Mouse (Mus musculus): Measurements from ENCODE around the gene Gm19345. TPM values are rescaled to one million over a fixed set of nuclear protein-coding genes. Genes with fewer than 3 reads are reported as not detected.

The Gm19345 gene
- polyA plus RNA-seq, 1 experiment from 2014 or later, result not detected

DNA sequence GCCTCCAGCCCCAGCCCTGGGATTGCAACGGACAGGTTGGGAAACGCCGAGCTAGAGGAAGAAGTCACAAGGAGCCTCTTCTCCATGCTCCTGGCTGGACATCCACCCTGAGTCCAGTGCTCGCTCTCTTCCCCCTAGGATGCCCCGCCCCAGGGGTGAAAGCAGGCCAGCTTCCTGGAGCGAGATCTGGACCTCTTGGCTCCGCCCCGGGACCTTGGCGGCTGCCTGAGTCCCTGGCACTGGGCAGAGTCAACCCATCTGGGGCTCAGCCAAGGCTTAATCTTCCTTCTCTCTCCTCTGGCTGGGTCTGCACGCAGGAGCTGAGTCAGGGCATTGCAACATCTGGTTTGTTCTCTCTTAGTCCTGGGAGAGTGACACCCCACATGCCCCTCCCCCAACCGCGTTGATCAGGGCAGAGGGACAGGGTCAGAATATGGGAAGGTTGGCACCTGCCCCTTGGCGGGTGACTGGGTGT is 21.1 kb upstream of the Gm19345 start:
- Histone ChIP-seq H3K4me1 (replicated peaks) (peaks cover 14% of the 10 kb centered on the region), H3K9ac (no peak overlapping the region), H3K27me3 (no peaks in the 10 kb centered on the region), H3K36me3 (no peaks in the 10 kb centered on the region), H3K9me3 (replicated peaks) (no peaks in the 10 kb centered on the region), H3K4me3 (peak overlapping the region; percentile 17; the same call in 1 of the 2 replicates), H3K27ac (peak overlapping the region; percentile 27; the same call in 1 of the 2 replicates), H3K4me2 (peak overlapping the region; percentile 26)
- WGBS, result 21% methylated on average over 13 of the region's 13 CpGs
- ATAC-seq (replicated peaks; ENCODE audit: insufficient number of reproducible peaks, insufficient read depth, low FRiP score, low read depth), result peak; percentile 88

DNA sequence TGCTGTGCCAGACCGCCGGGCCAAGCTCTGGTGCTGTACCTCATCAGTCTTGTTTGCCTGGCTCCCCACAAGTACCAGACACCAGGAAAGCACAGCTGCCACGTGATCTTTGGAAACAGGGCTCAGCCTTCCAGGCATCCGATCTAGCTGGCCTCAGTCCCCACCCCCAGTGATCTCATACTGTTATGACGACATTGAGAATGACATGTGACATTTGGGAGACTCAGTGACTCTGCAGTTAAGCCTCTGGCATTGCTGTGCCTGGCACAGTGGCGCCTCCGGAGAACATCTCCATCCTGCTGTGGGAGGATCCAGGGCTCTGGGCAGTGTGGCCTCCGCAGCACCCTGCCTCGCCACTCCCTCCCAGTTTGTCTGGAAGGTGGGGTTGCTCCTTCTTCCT is 20.0 kb upstream of the Gm19345 start:
- H3K27ac ChIP-seq, result no peak overlapping the region
- H3K4me3 ChIP-seq, result no peak overlapping the region
- no peak overlapping the region for H3K4me2 ChIP-seq
- no peaks in the 10 kb centered on the region for H3K36me3 ChIP-seq
- no peak for ATAC-seq (replicated peaks; ENCODE audit: insufficient number of reproducible peaks, insufficient read depth, low FRiP score, low read depth)
- WGBS, result 46% methylated on average over 9 of the region's 9 CpGs
- no peaks in the 10 kb centered on the region for H3K27me3 ChIP-seq
- H3K9me3 ChIP-seq (replicated peaks), result no peaks in the 10 kb centered on the region
- H3K9ac ChIP-seq, result no peak overlapping the region
- peaks cover 14% of the 10 kb centered on the region for H3K4me1 ChIP-seq (replicated peaks)

DNA sequence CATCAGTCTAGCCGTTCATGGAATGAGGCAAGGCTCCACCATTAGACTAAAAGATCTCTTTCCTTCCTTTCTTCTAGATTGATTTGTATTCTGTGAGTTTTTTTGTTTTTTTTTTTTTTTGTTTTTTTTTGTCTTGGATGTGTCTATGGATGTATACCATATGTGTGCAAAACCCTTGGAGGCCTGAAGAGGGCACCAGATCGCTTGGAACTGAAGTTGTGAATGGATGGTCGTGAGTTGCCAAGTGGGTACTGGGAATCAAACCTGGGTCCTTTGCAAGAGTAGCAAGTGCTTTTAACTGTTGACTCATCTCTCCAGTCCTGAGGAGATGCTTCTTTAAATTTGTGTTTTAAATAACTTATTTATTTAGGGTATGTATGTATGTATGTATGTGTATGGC is 17.7 kb upstream of the Gm19345 start:
- 59% methylated on average over 3 of the region's 3 CpGs for WGBS
- Histone ChIP-seq H3K9me3 (replicated peaks) (no peaks in the 10 kb centered on the region), H3K27me3 (no peaks in the 10 kb centered on the region), H3K27ac (no peak overlapping the region), H3K4me3 (no peak overlapping the region), H3K9ac (no peak overlapping the region), H3K4me2 (no peak overlapping the region), H3K4me1 (replicated peaks) (peaks cover 14% of the 10 kb centered on the region), H3K36me3 (no peaks in the 10 kb centered on the region)
- no peak for ATAC-seq (replicated peaks; ENCODE audit: insufficient number of reproducible peaks, insufficient read depth, low FRiP score, low read depth)

DNA sequence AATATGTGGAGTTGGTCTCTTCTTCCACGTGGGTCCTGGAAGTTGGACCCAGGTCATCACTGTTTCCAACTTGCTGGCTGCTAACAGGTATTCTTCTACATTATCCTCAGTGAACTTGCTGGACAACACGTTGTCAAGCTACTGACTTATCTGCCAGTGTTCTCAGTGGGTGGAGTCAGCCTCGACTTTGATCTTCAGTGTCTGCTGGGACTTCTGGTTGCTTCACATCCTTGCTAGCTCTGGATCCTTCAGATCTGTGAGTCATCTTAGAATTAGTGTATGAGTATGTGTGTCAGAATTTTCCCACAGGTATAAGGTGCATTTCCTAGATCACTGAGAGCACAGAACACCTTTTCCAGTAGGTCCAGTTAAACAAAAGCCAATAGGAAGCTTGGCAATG is 15.0 kb upstream of the Gm19345 start:
- Histone ChIP-seq H3K9me3 (replicated peaks) (no peaks in the 10 kb centered on the region), H3K4me2 (no peak overlapping the region), H3K4me1 (replicated peaks) (no peaks in the 10 kb centered on the region), H3K27ac (no peak overlapping the region), H3K9ac (no peak overlapping the region), H3K4me3 (no peak overlapping the region), H3K36me3 (no peaks in the 10 kb centered on the region), H3K27me3 (no peaks in the 10 kb centered on the region)
- 44% methylated on average over 3 of the region's 3 CpGs for WGBS
- no peak for ATAC-seq (replicated peaks; ENCODE audit: insufficient number of reproducible peaks, insufficient read depth, low FRiP score, low read depth)

DNA sequence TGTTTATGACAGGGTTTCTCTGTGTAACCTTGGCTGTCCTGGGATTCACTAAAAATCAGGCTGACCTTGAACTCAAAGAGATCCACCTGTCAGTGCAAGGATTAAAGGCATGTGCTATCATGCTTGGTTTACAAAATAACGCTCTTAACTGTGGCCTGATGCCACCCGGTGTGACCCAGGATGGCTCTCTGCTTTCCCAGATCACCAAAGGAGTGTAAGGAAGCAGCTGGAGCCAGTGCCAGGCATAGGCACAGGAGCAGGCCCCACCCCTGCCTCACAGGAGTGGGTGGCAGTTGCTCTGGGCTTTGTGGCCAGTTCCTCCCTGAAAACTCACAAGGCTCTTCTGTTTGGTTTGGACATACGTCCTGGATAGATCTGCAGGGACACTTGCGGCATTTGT is 11.4 kb upstream of the Gm19345 start:
- no peak overlapping the region for H3K9ac ChIP-seq
- H3K4me3 ChIP-seq, result no peak overlapping the region
- no peaks in the 10 kb centered on the region for H3K9me3 ChIP-seq (replicated peaks)
- peaks cover 22% of the 10 kb centered on the region for H3K27me3 ChIP-seq
- peaks cover 5% of the 10 kb centered on the region; the same call in 1 of the 2 replicates for H3K4me1 ChIP-seq (replicated peaks)
- H3K36me3 ChIP-seq, result no peaks in the 10 kb centered on the region
- no peak overlapping the region for H3K4me2 ChIP-seq
- 71% methylated on average over 4 of the region's 4 CpGs for WGBS
- H3K27ac ChIP-seq, result no peak overlapping the region
- no peak for ATAC-seq (replicated peaks; ENCODE audit: insufficient number of reproducible peaks, insufficient read depth, low FRiP score, low read depth)

DNA sequence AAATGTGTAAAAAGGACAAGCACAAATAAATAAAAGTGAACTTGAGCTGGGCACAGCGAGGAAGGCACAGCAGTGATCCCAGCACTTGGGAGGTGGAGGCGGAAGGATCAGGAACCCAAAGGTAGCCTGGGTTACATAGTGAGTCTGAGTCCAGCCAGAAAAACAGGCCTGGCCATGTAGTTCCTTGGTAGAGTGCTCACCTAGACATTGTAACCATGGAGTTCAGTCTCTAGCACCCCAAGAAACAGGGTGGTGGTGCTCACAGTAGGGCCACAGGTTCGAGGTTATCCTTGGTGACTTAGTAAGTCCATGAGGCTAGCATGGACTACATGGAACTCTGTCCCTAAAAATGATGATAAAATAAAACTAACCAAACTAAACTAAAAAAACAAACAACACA is 10.9 kb upstream of the Gm19345 start:
- no peaks in the 10 kb centered on the region for H3K9me3 ChIP-seq (replicated peaks)
- H3K4me2 ChIP-seq, result no peak overlapping the region
- H3K27me3 ChIP-seq, result peaks cover 23% of the 10 kb centered on the region
- H3K4me3 ChIP-seq, result no peak overlapping the region
- no peaks in the 10 kb centered on the region for H3K36me3 ChIP-seq
- 78% methylated on average over 3 of the region's 3 CpGs for WGBS
- H3K9ac ChIP-seq, result no peak overlapping the region
- peaks cover 5% of the 10 kb centered on the region; the same call in 1 of the 2 replicates for H3K4me1 ChIP-seq (replicated peaks)
- no peak overlapping the region for H3K27ac ChIP-seq
- no peak for ATAC-seq (replicated peaks; ENCODE audit: insufficient number of reproducible peaks, insufficient read depth, low FRiP score, low read depth)

DNA sequence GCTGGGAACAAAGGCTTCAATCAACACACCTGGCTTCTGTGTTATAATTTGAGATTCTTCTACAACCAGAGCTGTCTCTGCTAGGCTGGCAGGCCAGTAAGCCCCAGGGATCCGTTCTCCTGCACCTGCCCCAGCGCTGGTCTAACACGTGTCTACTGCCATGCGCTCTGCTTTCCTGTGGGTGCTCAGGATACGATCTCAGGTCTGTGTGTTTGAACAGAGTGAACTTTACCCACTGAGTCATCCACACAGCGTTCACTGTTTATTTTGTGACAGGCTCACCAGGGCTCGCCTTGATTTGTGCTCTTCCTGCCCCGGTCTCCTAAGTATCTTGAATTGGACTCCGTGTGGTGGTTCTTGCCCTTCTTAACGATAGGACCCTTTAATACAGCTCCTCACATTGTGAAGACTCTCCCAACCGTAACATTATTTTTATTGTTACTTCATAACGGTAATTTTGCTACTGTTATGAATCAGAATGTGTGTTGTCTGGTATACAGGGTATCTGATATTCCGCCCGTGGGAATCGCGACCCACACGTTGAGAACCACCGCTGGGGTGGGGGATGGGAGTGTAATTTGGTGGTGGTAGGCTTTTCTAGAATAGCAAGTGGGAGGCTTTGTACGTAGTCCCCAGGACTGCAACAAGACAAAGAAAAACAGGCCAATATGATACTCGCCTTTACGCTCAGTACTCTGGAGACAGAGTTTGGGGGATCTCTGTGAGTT is 10.0 kb upstream of the Gm19345 start:
- no peak for ATAC-seq (replicated peaks; ENCODE audit: insufficient number of reproducible peaks, insufficient read depth, low FRiP score, low read depth)
- peaks cover 5% of the 10 kb centered on the region; the same call in 1 of the 2 replicates for H3K4me1 ChIP-seq (replicated peaks)
- no peak overlapping the region for H3K27ac ChIP-seq
- H3K4me2 ChIP-seq, result no peak overlapping the region
- H3K9ac ChIP-seq, result no peak overlapping the region
- 72% methylated on average over 21 of the region's 21 CpGs for WGBS
- no peak overlapping the region for H3K4me3 ChIP-seq
- H3K27me3 ChIP-seq, result peaks cover 23% of the 10 kb centered on the region
- H3K36me3 ChIP-seq, result no peaks in the 10 kb centered on the region
- no peaks in the 10 kb centered on the region for H3K9me3 ChIP-seq (replicated peaks)

DNA sequence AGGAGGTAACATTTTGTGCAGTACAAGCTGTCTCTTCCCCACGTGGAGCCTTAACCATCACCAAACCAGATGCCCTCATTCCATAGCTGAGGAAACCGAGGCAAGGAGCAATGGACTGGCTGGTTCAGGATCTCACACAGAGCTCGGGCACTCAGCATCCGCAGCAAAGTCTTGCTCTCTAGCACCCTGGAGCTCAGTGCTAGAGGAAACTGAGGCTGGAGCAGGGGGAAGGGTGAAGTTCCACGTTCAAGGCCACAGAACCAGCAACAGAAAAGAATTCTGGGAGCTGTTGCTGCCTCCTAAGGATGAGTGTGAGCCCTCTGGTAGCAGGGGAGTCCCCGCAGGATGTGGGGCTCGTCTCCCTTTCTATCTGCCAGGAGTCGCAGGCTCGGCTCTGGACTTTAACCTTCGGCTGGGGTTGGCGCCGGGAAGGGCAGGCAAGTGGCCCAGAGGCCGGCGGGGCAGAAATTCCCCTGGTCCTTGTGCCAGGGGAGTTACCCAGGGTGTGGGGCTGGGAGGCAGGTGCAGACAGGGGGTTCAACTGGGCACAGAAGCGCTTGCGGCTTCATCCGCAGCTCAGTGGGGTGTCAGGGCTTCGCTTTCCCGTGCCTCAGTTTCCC is 8.8 kb upstream of the Gm19345 start:
- no peak for ATAC-seq (replicated peaks; ENCODE audit: insufficient number of reproducible peaks, insufficient read depth, low FRiP score, low read depth)
- peaks cover 25% of the 10 kb centered on the region for H3K27me3 ChIP-seq

DNA sequence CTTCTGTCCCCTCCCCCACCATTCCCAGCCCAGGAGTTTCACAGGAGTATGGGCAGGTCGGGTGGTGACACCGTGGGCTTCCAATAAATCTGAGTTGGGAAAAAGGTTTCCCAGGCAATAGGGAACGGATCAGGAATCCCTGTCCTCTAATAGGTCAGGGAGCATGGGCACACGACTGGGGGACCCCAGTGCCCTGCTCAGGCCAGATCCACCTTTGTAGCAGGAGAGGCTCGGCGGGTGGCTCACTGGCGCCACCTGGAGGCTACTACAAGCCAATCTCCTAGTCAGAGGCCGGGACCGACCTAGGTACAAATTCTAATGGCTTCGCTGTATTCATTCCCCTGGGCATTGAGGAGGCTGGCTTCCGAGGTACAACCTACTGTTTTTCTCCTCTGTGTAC is 8.2 kb upstream of the Gm19345 start:
- 0 out of 2 replicates have a peak, but pooled peaks have one; percentile 13 for ATAC-seq (replicated peaks; ENCODE audit: insufficient number of reproducible peaks, insufficient read depth, low FRiP score, low read depth)
- H3K4me1 ChIP-seq (replicated peaks), result peaks cover 12% of the 10 kb centered on the region
- H3K27ac ChIP-seq, result no peak overlapping the region
- H3K36me3 ChIP-seq, result no peaks in the 10 kb centered on the region
- H3K4me3 ChIP-seq, result no peak overlapping the region
- no peak overlapping the region; the same call in 1 of the 2 replicates for H3K4me2 ChIP-seq
- H3K27me3 ChIP-seq, result peaks cover 25% of the 10 kb centered on the region
- 2% methylated on average over 11 of the region's 11 CpGs for WGBS
- no peak overlapping the region for H3K9ac ChIP-seq
- no peaks in the 10 kb centered on the region for H3K9me3 ChIP-seq (replicated peaks)

More for the DNA sequence above, 8.8 kb upstream of the Gm19345 start:
- H3K9ac ChIP-seq, result no peak overlapping the region
- H3K4me1 ChIP-seq (replicated peaks), result peaks cover 12% of the 10 kb centered on the region
- WGBS, result 28% methylated on average over 19 of the region's 19 CpGs
- no peaks in the 10 kb centered on the region for H3K36me3 ChIP-seq
- H3K4me2 ChIP-seq, result no peak overlapping the region
- no peak overlapping the region for H3K4me3 ChIP-seq
- no peaks in the 10 kb centered on the region for H3K9me3 ChIP-seq (replicated peaks)
- H3K27ac ChIP-seq, result no peak overlapping the region

DNA sequence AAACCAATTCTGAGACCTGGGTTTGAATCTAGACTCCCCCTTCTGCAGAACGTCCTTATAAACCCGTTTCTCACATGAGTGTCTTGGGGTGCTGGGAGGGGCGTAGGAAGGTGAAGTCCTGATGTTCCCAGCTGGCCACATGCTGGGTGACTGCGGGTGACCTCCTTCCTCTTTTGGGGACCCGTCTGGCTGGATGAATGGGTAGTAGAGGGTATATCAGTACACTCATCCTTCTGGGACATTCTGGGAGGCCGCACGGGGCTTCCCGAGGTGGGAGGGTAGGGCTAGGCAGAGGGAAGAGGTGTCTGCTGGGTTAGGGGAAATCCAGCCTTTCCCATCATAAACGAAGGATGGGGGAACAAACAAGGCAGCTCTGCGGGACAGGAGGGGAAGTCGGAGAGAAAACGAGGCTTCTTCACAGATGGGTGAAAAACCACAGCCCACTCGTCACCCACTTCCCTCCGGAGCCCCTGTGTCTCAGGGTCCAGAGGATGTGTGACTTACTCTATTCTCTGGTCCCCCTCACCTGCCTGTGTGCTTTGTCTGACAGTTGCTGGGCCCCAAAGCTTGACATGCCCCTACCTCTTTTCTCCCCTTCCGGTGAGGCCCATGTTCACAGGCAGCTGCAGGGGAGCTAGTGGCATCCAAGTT is 7.2 kb upstream of the Gm19345 start:
- no peaks in the 10 kb centered on the region for H3K36me3 ChIP-seq
- no peak overlapping the region for H3K27ac ChIP-seq
- no peaks in the 10 kb centered on the region for H3K9me3 ChIP-seq (replicated peaks)
- no peak for ATAC-seq (replicated peaks; ENCODE audit: insufficient number of reproducible peaks, insufficient read depth, low FRiP score, low read depth)
- WGBS, result 56% methylated on average over 15 of the region's 15 CpGs
- no peak overlapping the region; the same call in 1 of the 2 replicates for H3K4me2 ChIP-seq
- H3K4me1 ChIP-seq (replicated peaks), result peaks cover 12% of the 10 kb centered on the region
- no peak overlapping the region for H3K9ac ChIP-seq
- H3K27me3 ChIP-seq, result peaks cover 25% of the 10 kb centered on the region
- H3K4me3 ChIP-seq, result no peak overlapping the region

DNA sequence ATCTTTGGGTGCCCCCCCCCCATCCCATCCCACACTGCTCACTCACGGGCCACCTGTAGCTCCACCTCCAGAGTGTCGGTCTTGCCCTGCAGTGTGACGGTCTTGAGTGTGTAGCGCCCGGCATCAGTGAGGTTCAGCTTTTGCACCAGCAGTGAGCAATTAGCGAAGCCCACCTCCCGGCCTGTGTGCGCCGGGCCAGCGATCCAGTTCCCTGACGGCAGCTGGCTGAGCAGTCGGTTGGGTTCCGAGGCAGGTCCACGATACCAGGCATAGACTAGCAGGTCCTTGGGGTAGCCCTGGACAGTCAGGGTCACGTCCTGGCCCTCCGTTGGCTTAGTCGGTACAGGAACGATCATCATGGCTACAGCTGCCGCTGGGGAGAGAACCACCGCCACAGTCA is 1.7 kb downstream of the Gm19345 start:
- H3K4me1 ChIP-seq (replicated peaks), result peaks cover 6% of the 10 kb centered on the region; the same call in 1 of the 2 replicates
- no peak overlapping the region for H3K27ac ChIP-seq
- H3K4me2 ChIP-seq, result no peak overlapping the region
- no peaks in the 10 kb centered on the region for H3K9me3 ChIP-seq (replicated peaks)
- H3K27me3 ChIP-seq, result peaks cover 29% of the 10 kb centered on the region
- H3K4me3 ChIP-seq, result no peak overlapping the region
- no peak overlapping the region for H3K9ac ChIP-seq
- WGBS, result 83% methylated on average over 20 of the region's 20 CpGs
- no peak for ATAC-seq (replicated peaks; ENCODE audit: insufficient number of reproducible peaks, insufficient read depth, low FRiP score, low read depth)
- H3K36me3 ChIP-seq, result no peaks in the 10 kb centered on the region

All from heart, embryonic 15.5 days (tissue).